Mouse (Mus musculus): Measurements from ENCODE around the gene Nos1ap. TPM values are rescaled to one million over a fixed set of nuclear protein-coding genes. Genes with fewer than 3 reads are reported as not detected.

Nos1ap gene
- polyA plus RNA-seq, 1 experiment = 1.6 TPM

DNA sequence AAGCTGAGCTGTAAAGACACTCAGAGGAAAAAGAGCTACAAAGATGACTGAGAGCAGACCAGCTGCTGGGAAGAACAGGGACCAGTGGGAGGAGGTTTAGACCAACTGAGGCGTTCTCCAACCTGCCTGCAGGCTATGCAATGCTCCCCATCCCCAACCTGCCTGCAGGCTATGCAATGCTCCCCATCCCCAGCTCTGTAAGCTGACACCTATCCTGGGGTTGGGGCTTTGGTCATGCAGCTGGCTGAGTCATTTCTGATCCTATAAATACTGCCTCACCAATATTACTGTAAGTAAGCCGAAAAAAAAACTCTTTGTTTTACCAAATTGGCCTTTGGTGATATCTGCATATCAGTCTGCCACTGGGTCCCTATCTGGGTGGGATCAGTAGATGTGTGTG lies 172.7 kb downstream of the Nos1ap start:
- Histone ChIP-seq H3K4me1 (ENCODE audit: control insufficient read depth, insufficient read depth, low read length) (no peaks in the 10 kb centered on the region), H3K4me3 (ENCODE audit: insufficient read depth, low read length) (no peak overlapping the region), H3K27ac (ENCODE audit: insufficient read depth, low read depth, low read length) (no peak overlapping the region)
- TF ChIP-seq POLR2A (IDR thresholded peaks at IDR 0.05; ENCODE audit: borderline replicate concordance, low read depth, low read length) (no peak), CTCF (IDR thresholded peaks at IDR 0.05; ENCODE audit: low read depth, low read length) (no peak)

DNA sequence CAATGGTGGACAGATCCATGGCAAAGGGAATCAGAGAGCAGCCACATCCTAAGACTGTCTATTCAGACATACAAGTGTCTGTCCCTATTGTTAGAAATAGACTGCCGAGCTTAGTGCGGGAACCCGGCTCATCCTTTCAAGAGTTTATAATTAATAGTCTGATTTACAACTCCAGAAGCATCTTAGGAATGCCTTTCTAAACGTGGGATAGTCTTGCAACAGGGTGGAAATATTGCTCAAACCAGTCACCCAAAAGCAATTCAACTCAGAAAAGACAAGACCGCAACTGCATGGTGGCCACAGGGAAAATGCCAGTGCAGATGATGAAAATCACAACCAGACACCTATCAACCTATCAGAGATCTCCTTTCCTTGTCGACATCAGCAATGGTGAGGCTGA lies 173.5 kb downstream of the Nos1ap start:
- H3K27ac ChIP-seq (ENCODE audit: insufficient read depth, low read depth, low read length) = no peak overlapping the region
- TF ChIP-seq POLR2A (IDR thresholded peaks at IDR 0.05; ENCODE audit: borderline replicate concordance, low read depth, low read length) (no peak), CTCF (IDR thresholded peaks at IDR 0.05; ENCODE audit: low read depth, low read length) (no peak)
- H3K4me3 ChIP-seq (ENCODE audit: insufficient read depth, low read length) = no peak overlapping the region
- no peaks in the 10 kb centered on the region for H3K4me1 ChIP-seq (ENCODE audit: control insufficient read depth, insufficient read depth, low read length)

- no peak for TF ChIP-seq CTCF (IDR thresholded peaks at IDR 0.05; ENCODE audit: low read depth, low read length)
- TF ChIP-seq POLR2A (IDR thresholded peaks at IDR 0.05; ENCODE audit: borderline replicate concordance, low read depth, low read length) = no peak
- Histone ChIP-seq H3K4me3 (ENCODE audit: insufficient read depth, low read length) (no peak overlapping the region), H3K4me1 (ENCODE audit: control insufficient read depth, insufficient read depth, low read length) (no peaks in the 10 kb centered on the region), H3K27ac (ENCODE audit: insufficient read depth, low read depth, low read length) (no peak overlapping the region)
Measured at GRCm38 (mm10) chr1:170415395-170415794, 174.3 kb downstream of the Nos1ap start.

DNA sequence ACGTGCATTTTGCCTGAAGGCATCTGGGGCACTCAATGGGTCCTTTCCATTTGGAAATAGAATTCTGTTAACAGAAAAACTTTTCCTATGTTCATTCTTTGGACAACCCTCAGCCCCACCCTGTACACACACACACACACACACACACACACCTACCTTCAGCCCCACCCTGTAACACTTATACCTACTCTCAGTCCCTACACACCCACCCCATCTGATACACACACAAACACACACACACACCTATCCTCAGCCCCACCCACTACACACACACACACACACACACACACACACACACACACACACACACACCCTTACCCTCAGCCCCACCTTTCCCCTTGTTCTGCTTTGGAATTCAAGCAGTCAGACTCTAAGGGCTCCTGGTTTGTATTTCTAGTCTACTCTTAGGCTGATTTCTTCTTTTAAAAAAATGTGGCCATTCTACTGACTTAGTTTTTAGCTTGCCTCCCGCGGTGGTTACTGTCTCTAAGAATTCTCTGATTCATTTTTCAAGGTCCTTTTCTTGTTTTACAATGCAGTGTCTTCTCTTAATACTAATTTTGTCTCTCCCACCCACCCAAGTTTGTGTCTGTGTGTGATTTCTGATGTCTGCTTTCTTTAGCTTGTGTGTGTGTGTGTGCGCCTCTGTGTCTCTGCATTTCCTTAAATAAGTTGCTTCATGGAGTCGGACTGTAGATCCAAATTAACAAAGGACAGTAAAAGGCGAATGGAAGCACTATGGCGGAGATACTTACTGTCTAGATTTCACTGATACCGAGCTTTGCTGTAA lies 179.1 kb downstream of the Nos1ap start:
- Histone ChIP-seq H3K4me3 (ENCODE audit: insufficient read depth, low read length) (no peak overlapping the region), H3K27ac (ENCODE audit: insufficient read depth, low read depth, low read length) (no peak overlapping the region), H3K4me1 (ENCODE audit: control insufficient read depth, insufficient read depth, low read length) (no peaks in the 10 kb centered on the region)
- TF ChIP-seq CTCF (IDR thresholded peaks at IDR 0.05; ENCODE audit: low read depth, low read length) (no peak), POLR2A (IDR thresholded peaks at IDR 0.05; ENCODE audit: borderline replicate concordance, low read depth, low read length) (no peak)

- no peak for TF ChIP-seq POLR2A (IDR thresholded peaks at IDR 0.05; ENCODE audit: borderline replicate concordance, low read depth, low read length)
- no peak for TF ChIP-seq CTCF (IDR thresholded peaks at IDR 0.05; ENCODE audit: low read depth, low read length)
- no peaks in the 10 kb centered on the region for H3K4me1 ChIP-seq (ENCODE audit: control insufficient read depth, insufficient read depth, low read length)
- no peak overlapping the region for H3K4me3 ChIP-seq (ENCODE audit: insufficient read depth, low read length)
- no peak overlapping the region for H3K27ac ChIP-seq (ENCODE audit: insufficient read depth, low read depth, low read length)
Measured at GRCm38 (mm10) chr1:170409091-170409490, 180.6 kb downstream of the Nos1ap start.

GRCm38 (mm10) chr1:170406921-170407320 lies 182.7 kb downstream of the Nos1ap start:
- TF ChIP-seq CTCF (IDR thresholded peaks at IDR 0.05; ENCODE audit: low read depth, low read length) = no peak
- no peak for TF ChIP-seq POLR2A (IDR thresholded peaks at IDR 0.05; ENCODE audit: borderline replicate concordance, low read depth, low read length)
- no peak overlapping the region for H3K4me3 ChIP-seq (ENCODE audit: insufficient read depth, low read length)
- no peak overlapping the region for H3K27ac ChIP-seq (ENCODE audit: insufficient read depth, low read depth, low read length)
- no peaks in the 10 kb centered on the region for H3K4me1 ChIP-seq (ENCODE audit: control insufficient read depth, insufficient read depth, low read length)

GRCm38 (mm10) chr1:170405152-170405551 lies 184.5 kb downstream of the Nos1ap start:
- H3K4me3 ChIP-seq (ENCODE audit: insufficient read depth, low read length) = no peak overlapping the region
- no peak overlapping the region for H3K27ac ChIP-seq (ENCODE audit: insufficient read depth, low read depth, low read length)
- TF ChIP-seq POLR2A (IDR thresholded peaks at IDR 0.05; ENCODE audit: borderline replicate concordance, low read depth, low read length) = no peak
- no peak for TF ChIP-seq CTCF (IDR thresholded peaks at IDR 0.05; ENCODE audit: low read depth, low read length)
- no peaks in the 10 kb centered on the region for H3K4me1 ChIP-seq (ENCODE audit: control insufficient read depth, insufficient read depth, low read length)

- H3K4me3 ChIP-seq (ENCODE audit: insufficient read depth, low read length) = no peak overlapping the region
- H3K27ac ChIP-seq (ENCODE audit: insufficient read depth, low read depth, low read length) = no peak overlapping the region
- H3K4me1 ChIP-seq (ENCODE audit: control insufficient read depth, insufficient read depth, low read length) = no peaks in the 10 kb centered on the region
- TF ChIP-seq POLR2A (IDR thresholded peaks at IDR 0.05; ENCODE audit: borderline replicate concordance, low read depth, low read length) (no peak), CTCF (IDR thresholded peaks at IDR 0.05; ENCODE audit: low read depth, low read length) (no peak)
Measured at GRCm38 (mm10) chr1:170402682-170403081, 187.0 kb downstream of the Nos1ap start.

DNA sequence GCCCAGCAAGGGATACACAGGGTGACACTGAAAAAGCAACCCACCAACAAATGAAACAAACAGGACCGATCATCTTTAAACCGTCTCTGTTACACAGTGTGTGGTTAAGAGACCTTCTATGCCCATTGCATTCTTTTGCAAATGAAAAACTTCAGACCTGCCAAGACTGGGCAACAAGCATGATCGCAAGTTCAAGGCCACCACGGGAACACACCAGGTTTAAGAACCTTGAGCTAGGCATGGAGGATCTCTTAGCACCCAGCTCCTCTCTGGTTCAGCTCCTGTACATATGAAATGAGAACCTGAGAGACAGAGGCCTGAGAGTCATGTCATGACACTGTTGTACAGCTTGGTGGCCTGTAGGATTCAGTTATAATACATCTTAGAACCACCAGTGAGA lies 190.8 kb downstream of the Nos1ap start:
- H3K4me3 ChIP-seq (ENCODE audit: insufficient read depth, low read length) = no peak overlapping the region
- TF ChIP-seq POLR2A (IDR thresholded peaks at IDR 0.05; ENCODE audit: borderline replicate concordance, low read depth, low read length) (no peak), CTCF (IDR thresholded peaks at IDR 0.05; ENCODE audit: low read depth, low read length) (no peak)
- no peak overlapping the region for H3K27ac ChIP-seq (ENCODE audit: insufficient read depth, low read depth, low read length)
- H3K4me1 ChIP-seq (ENCODE audit: control insufficient read depth, insufficient read depth, low read length) = no peaks in the 10 kb centered on the region

- TF ChIP-seq POLR2A (IDR thresholded peaks at IDR 0.05; ENCODE audit: borderline replicate concordance, low read depth, low read length) (no peak), CTCF (IDR thresholded peaks at IDR 0.05; ENCODE audit: low read depth, low read length) (no peak)
- Histone ChIP-seq H3K27ac (ENCODE audit: insufficient read depth, low read depth, low read length) (no peak overlapping the region), H3K4me1 (ENCODE audit: control insufficient read depth, insufficient read depth, low read length) (no peaks in the 10 kb centered on the region), H3K4me3 (ENCODE audit: insufficient read depth, low read length) (no peak overlapping the region)
Measured at GRCm38 (mm10) chr1:170395101-170395500, 194.6 kb downstream of the Nos1ap start.
